Mouse (Mus musculus) kidney, postnatal 0 days (tissue): ENCODE data around the gene Ptn. TPM values are rescaled to one million over a fixed set of nuclear protein-coding genes. Genes with fewer than 3 reads are reported as not detected.

Source experiments
- ATAC-seq: fragments of 200-750 bp; cut with Nextera tagmentation; replicated peaks from 2 replicates; pipeline ENCODE4 v1.8.0; 2017; ENCODE audit warnings: low read depth, moderate number of reproducible peaks, moderate TSS enrichment, moderate library complexity; ENCODE audit not compliant: low FRiP score
- DNase-seq: peaks from one replicate; pipeline ENCODE4 v3.0.0-alpha.2; 2016; ENCODE audit warnings: low spot score
- H3K27ac ChIP-seq: fragments of 300-500 bp; sonication (generic); 2 replicates; pipeline ENCODE4 v1.5.1; 2014; ENCODE audit warnings: mild to moderate bottlenecking
- H3K27me3 ChIP-seq: fragments of 300-500 bp; sonication (generic); 2 replicates; pipeline ENCODE4 v1.6.1; 2014; ENCODE audit warnings: low read length, mixed read lengths; ENCODE audit not compliant: insufficient read depth
- H3K36me3 ChIP-seq: fragments of 300-500 bp; sonication (generic); 2 replicates; pipeline ENCODE4 v1.6.1; 2014; ENCODE audit warnings: low read length, mixed read lengths; ENCODE audit not compliant: insufficient read depth
- H3K4me1 ChIP-seq: fragments of 300-500 bp; sonication (generic); replicated peaks from 2 replicates; pipeline ENCODE4 v1.6.1; 2014; ENCODE audit warnings: antibody characterized with exemption, low read length, mixed read lengths; ENCODE audit not compliant: insufficient read depth
- H3K4me2 ChIP-seq: fragments of 300-500 bp; sonication (generic); 2 replicates; pipeline ENCODE4 v1.6.1; 2014; ENCODE audit warnings: mild to moderate bottlenecking, low read length, moderate library complexity, mixed read lengths
- H3K4me3 ChIP-seq: fragments of 300-500 bp; sonication (generic); replicated peaks from 2 replicates; pipeline ENCODE4 v1.5.1; 2014; ENCODE audit warnings: low read depth, low read length
- H3K9ac ChIP-seq: fragments of 300-500 bp; sonication (generic); 2 replicates; pipeline ENCODE4 v1.6.1; 2014; ENCODE audit warnings: low read depth, low read length
- H3K9me3 ChIP-seq: fragments of 300-500 bp; sonication (generic); replicated peaks from 2 replicates; pipeline ENCODE4 v1.6.1; 2016; ENCODE audit warnings: low read length, inconsistent platforms, mixed read lengths
- CTCF ChIP-seq: IDR thresholded peaks from 2 replicates; pipeline ENCODE4 v1.5.1; 2016; ENCODE audit warnings: antibody characterized with exemption, low read depth, mild to moderate bottlenecking, moderate library complexity
- WGBS: fragments of 180-500 bp; shearing (Covaris S2); extraction: QIAGEN DNeasy Blood & Tissue Kit; methylation state at CpG from one replicate; pipeline ENCODE4 v1.1.7; 2014; 5-methylcytosine and 5-hydroxymethylcytosine counted together
- polyA plus RNA-seq: library from polyadenylated mRNA; unstranded; fragments of >200 nt; fragmentation: Nextera tagmentation; extraction: Ambion mirVana; gene quantifications from 2 replicates; pipeline ENCODE4 v1.2.1, GENCODE M21; 2015

Ptn gene
- polyA plus RNA-seq, 1 experiment from 2014 or later: 449 TPM

GRCm38 (mm10) chr6:36843031-36843488 lies 33.0 kb upstream of the Ptn start:
- WGBS: 56% methylated on average over 3 of the region's 3 CpGs
- Histone ChIP-seq H3K9ac (no peak overlapping the region), H3K9me3 (no peaks in the 10 kb centered on the region), H3K36me3 (no peaks in the 10 kb centered on the region), H3K4me1 (no peaks in the 10 kb centered on the region), H3K4me3 (no peak overlapping the region), H3K27me3 (no peaks in the 10 kb centered on the region), H3K27ac (no peak overlapping the region), H3K4me2 (no peak overlapping the region)
- DNase-seq (no peak), ATAC-seq (no peak)
- TF ChIP-seq CTCF: no peak

GRCm38 (mm10) chr6:36842101-36842922 lies 32.3 kb upstream of the Ptn start:
- Histone ChIP-seq H3K9me3 (no peaks in the 10 kb centered on the region), H3K4me1 (no peaks in the 10 kb centered on the region), H3K4me2 (no peak overlapping the region), H3K4me3 (no peak overlapping the region), H3K9ac (no peak overlapping the region), H3K36me3 (no peaks in the 10 kb centered on the region), H3K27me3 (no peaks in the 10 kb centered on the region), H3K27ac (no peak overlapping the region)
- 47% methylated on average over 5 of the region's 5 CpGs for WGBS
- DNase-seq (peak; percentile 57), ATAC-seq (peak; percentile 54; the same call in 1 of the 2 replicates)
- no peak for TF ChIP-seq CTCF

GRCm38 (mm10) chr6:36841701-36842100 lies 31.7 kb upstream of the Ptn start:
- 42% methylated on average over 3 of the region's 3 CpGs for WGBS
- Histone ChIP-seq H3K9ac (no peak overlapping the region), H3K36me3 (no peaks in the 10 kb centered on the region), H3K27ac (no peak overlapping the region), H3K4me3 (no peak overlapping the region), H3K27me3 (no peaks in the 10 kb centered on the region), H3K9me3 (no peaks in the 10 kb centered on the region), H3K4me2 (no peak overlapping the region), H3K4me1 (no peaks in the 10 kb centered on the region)
- ATAC-seq (no peak), DNase-seq (no peak)
- TF ChIP-seq CTCF: no peak

- no peak overlapping the region for H3K9ac ChIP-seq
- H3K4me3 ChIP-seq: no peak overlapping the region
- no peaks in the 10 kb centered on the region for H3K36me3 ChIP-seq
- DNase-seq (no peak), ATAC-seq (no peak)
- no peaks in the 10 kb centered on the region for H3K4me1 ChIP-seq
- no peak overlapping the region for H3K4me2 ChIP-seq
- no peaks in the 10 kb centered on the region for H3K9me3 ChIP-seq
- no peak for TF ChIP-seq CTCF
- H3K27ac ChIP-seq: no peak overlapping the region
- H3K27me3 ChIP-seq: no peaks in the 10 kb centered on the region
Observed at GRCm38 (mm10) chr6:36841174-36841573, 31.2 kb upstream of the Ptn start.

- H3K4me1 ChIP-seq: no peaks in the 10 kb centered on the region
- no peak overlapping the region for H3K4me2 ChIP-seq
- no peak for ATAC-seq
- H3K4me3 ChIP-seq: no peak overlapping the region
- no peak for TF ChIP-seq CTCF
- H3K27ac ChIP-seq: no peak overlapping the region
- 92% methylated on average over 1 of the region's 1 CpGs for WGBS
- no peaks in the 10 kb centered on the region for H3K27me3 ChIP-seq
- no peak for DNase-seq
- H3K9ac ChIP-seq: no peak overlapping the region
- no peaks in the 10 kb centered on the region for H3K9me3 ChIP-seq
- H3K36me3 ChIP-seq: no peaks in the 10 kb centered on the region
Observed at GRCm38 (mm10) chr6:36838747-36839146, 28.7 kb upstream of the Ptn start.

GRCm38 (mm10) chr6:36835351-36835750 lies 25.3 kb upstream of the Ptn start:
- Histone ChIP-seq H3K4me3 (no peak overlapping the region), H3K4me1 (no peaks in the 10 kb centered on the region), H3K9ac (no peak overlapping the region), H3K27me3 (no peaks in the 10 kb centered on the region), H3K27ac (no peak overlapping the region), H3K36me3 (no peaks in the 10 kb centered on the region), H3K9me3 (no peaks in the 10 kb centered on the region), H3K4me2 (no peak overlapping the region)
- ATAC-seq: no peak
- TF ChIP-seq CTCF: no peak
- WGBS: 73% methylated on average over 3 of the region's 3 CpGs
- DNase-seq: no peak
